Mouse (Mus musculus) spleen, adult 2 months (tissue): ENCODE results near the gene Brat1.

Source experiments
- CTCF ChIP-seq: fragments of 200-500 bp; IDR thresholded peaks from 2 replicates; pipeline ENCODE4 v1.5.1; 2011; ENCODE audit warnings: mild to moderate bottlenecking, inconsistent platforms; ENCODE audit not compliant: insufficient read depth, insufficient read length, insufficient replicate concordance; ENCODE audit errors: extremely low read depth
- POLR2A ChIP-seq: fragments of 200-500 bp; IDR thresholded peaks from 2 replicates; pipeline ENCODE4 v1.6.1; 2011; ENCODE audit warnings: low read depth, low read length, inconsistent platforms

GRCm38 (mm10) chr5:140767704-140768141, 62.9 kb downstream of the Brat1 start:
- TF ChIP-seq CTCF (no peak), POLR2A (no peak)
